Mouse (Mus musculus) heart, embryonic 15.5 days (tissue): Measurements from ENCODE around the gene Slc39a11. TPM values are rescaled to one million over a fixed set of nuclear protein-coding genes. Genes with fewer than 3 reads are reported as not detected.
A peak's percentile ranks its signal among the peaks of the same experiment; 100 is the strongest.

Experiments
- ATAC-seq: fragments of 200-750 bp; cut with Nextera tagmentation; replicated peaks from 2 replicates; pipeline ENCODE4 v1.8.0; 2017; ENCODE audit warnings: low read depth, moderate TSS enrichment; ENCODE audit not compliant: insufficient number of reproducible peaks, insufficient read depth, low FRiP score
- H3K27ac ChIP-seq: fragments of 300-500 bp; sonication (generic); 2 replicates; pipeline ENCODE4 v1.5.1; 2015; ENCODE audit warnings: mild to moderate bottlenecking, inconsistent platforms
- H3K27me3 ChIP-seq: fragments of 300-500 bp; sonication (generic); 2 replicates; pipeline ENCODE4 v1.6.1; 2015; ENCODE audit warnings: inconsistent platforms
- H3K36me3 ChIP-seq: fragments of 300-500 bp; sonication (generic); 2 replicates; pipeline ENCODE4 v1.6.1; 2015; ENCODE audit warnings: mild to moderate bottlenecking, inconsistent platforms
- H3K4me1 ChIP-seq: fragments of 300-500 bp; sonication (generic); replicated peaks from 2 replicates; pipeline ENCODE4 v1.6.1; 2015; ENCODE audit warnings: inconsistent platforms
- H3K4me2 ChIP-seq: fragments of 300-500 bp; sonication (generic); 2 replicates; pipeline ENCODE4 v1.6.1; 2015; ENCODE audit warnings: inconsistent platforms, mild to moderate bottlenecking, moderate library complexity
- H3K4me3 ChIP-seq: fragments of 300-500 bp; sonication (generic); 2 replicates; pipeline ENCODE4 v1.5.1; 2015; ENCODE audit warnings: mild to moderate bottlenecking, inconsistent platforms
- H3K9ac ChIP-seq: fragments of 300-500 bp; sonication (generic); 2 replicates; pipeline ENCODE4 v1.6.1; 2015; ENCODE audit warnings: mild to moderate bottlenecking, inconsistent platforms
- H3K9me3 ChIP-seq: fragments of 300-500 bp; sonication (generic); replicated peaks from 2 replicates; pipeline ENCODE4 v1.6.1; 2016; ENCODE audit warnings: inconsistent platforms
- WGBS: fragments of 180-500 bp; shearing (Covaris S2); methylation state at CpG from one replicate; pipeline ENCODE4 v1.1.7; 2015; ENCODE audit warnings: mixed read lengths; 5-methylcytosine and 5-hydroxymethylcytosine counted together
- polyA plus RNA-seq: library from polyadenylated mRNA; unstranded; fragments of >200 nt; fragmentation: Nextera tagmentation; extraction: Ambion mirVana; gene quantifications from 2 replicates; pipeline ENCODE4 v1.2.1, GENCODE M21; 2015

The Slc39a11 gene
- polyA plus RNA-seq, 1 experiment from 2014 or later, result 13.4 TPM

- 61% methylated on average over 10 of the region's 10 CpGs for WGBS
- no peaks in the 10 kb centered on the region for H3K9me3 ChIP-seq
- no peaks in the 10 kb centered on the region for H3K4me1 ChIP-seq
- H3K27me3 ChIP-seq, result no peaks in the 10 kb centered on the region
- no peak for ATAC-seq
- no peak overlapping the region for H3K9ac ChIP-seq
- no peaks in the 10 kb centered on the region for H3K36me3 ChIP-seq
- no peak overlapping the region for H3K4me3 ChIP-seq
- no peak overlapping the region for H3K27ac ChIP-seq
- H3K4me2 ChIP-seq, result no peak overlapping the region
Observed at GRCm38 (mm10) chr11:113382674-113383571, 267.0 kb downstream of the Slc39a11 start.

DNA sequence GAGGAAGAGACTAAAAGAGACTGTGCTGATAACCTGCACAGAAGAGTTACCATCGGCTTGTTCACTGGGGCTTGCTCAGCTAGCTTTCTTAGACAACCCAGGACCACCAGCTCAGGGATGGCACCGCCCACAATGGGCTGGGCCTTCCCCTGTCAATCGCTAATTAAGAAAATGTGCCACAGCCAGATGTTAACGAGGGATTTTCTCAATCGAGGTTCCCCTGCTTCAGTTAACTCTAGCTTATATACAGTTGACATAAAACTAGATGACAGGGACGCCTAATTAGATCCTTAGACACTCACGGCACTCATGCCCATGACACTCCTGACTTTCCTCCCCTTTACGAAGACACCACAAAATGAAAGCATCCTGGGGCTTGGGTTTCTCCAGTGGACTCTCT, 268.3 kb downstream of the Slc39a11 start:
- ATAC-seq, result no peak
- Histone ChIP-seq H3K4me1 (no peaks in the 10 kb centered on the region), H3K4me3 (no peak overlapping the region), H3K9ac (no peak overlapping the region), H3K36me3 (no peaks in the 10 kb centered on the region), H3K4me2 (no peak overlapping the region), H3K27ac (no peak overlapping the region), H3K27me3 (no peaks in the 10 kb centered on the region), H3K9me3 (no peaks in the 10 kb centered on the region)
- WGBS, result 83% methylated on average over 8 of the region's 8 CpGs

DNA sequence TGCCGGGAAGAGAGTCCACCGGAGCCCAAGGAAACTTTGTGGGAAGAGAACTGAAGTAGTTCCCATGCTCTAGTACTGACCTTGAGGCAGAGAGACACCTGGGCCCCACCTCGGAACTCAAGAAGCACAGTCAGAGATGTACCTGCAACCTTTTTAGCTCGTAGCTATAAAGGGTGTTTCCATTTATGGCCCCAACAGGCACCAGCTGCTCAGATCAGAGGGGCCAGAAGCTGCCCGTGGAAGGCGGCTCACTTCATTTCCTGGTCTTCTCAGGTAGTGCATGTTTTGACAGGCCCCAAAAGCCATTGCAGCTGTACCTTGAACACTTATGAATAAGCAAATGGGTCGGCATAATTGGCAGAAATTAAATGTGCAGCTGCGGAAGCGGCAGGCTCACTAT, 271.0 kb downstream of the Slc39a11 start:
- Histone ChIP-seq H3K36me3 (no peaks in the 10 kb centered on the region), H3K9me3 (no peaks in the 10 kb centered on the region), H3K4me2 (no peak overlapping the region), H3K4me1 (no peaks in the 10 kb centered on the region), H3K27ac (no peak overlapping the region), H3K27me3 (no peaks in the 10 kb centered on the region), H3K9ac (no peak overlapping the region), H3K4me3 (no peak overlapping the region)
- no peak for ATAC-seq
- 73% methylated on average over 9 of the region's 9 CpGs for WGBS

DNA sequence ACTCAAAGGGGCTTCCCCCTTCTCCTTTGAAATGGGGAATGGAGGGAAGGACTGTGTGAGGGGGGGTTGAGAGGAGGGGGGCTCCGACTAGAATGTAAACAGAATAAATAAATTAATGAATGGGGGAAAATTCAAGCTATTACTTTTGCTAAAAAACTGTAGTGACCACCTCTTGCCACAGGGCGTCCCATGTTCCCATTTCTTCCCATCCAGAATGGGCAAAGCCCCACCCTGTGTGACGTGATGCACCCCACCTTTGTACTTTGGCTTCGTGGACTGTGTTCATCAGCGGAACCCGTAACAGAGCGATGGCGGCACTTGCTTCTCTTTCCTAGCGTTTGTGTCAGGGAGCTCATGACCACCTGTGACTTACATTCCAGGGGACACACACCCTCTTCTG, 273.8 kb downstream of the Slc39a11 start:
- no peak overlapping the region for H3K4me2 ChIP-seq
- H3K4me3 ChIP-seq, result no peak overlapping the region
- no peaks in the 10 kb centered on the region for H3K9me3 ChIP-seq
- no peaks in the 10 kb centered on the region for H3K4me1 ChIP-seq
- H3K9ac ChIP-seq, result no peak overlapping the region
- no peak for ATAC-seq
- H3K27ac ChIP-seq, result no peak overlapping the region
- H3K27me3 ChIP-seq, result no peaks in the 10 kb centered on the region
- H3K36me3 ChIP-seq, result no peaks in the 10 kb centered on the region
- WGBS, result 83% methylated on average over 9 of the region's 9 CpGs

DNA sequence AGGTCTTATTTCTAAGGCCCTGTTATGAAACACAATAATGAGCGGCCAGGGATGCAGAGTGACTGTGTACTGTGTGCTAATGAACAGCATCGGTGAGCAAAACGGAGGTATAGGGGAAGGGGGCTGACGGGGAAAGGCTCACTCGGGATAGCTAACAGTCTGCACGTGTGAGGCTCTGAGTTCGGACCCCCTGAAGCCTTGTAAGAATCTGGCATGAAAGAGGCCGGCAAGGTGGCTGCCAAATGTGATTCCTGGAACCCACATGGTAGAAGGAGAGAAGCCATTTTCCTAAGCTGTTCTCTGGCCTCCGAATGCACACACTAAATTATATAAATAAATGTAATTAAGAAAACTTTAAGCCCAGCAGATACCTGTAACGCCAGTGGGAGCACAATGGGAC, 276.0 kb downstream of the Slc39a11 start:
- WGBS, result 87% methylated on average over 10 of the region's 10 CpGs
- H3K4me1 ChIP-seq, result no peaks in the 10 kb centered on the region
- H3K4me2 ChIP-seq, result no peak overlapping the region
- H3K9ac ChIP-seq, result no peak overlapping the region
- H3K4me3 ChIP-seq, result no peak overlapping the region
- no peaks in the 10 kb centered on the region for H3K36me3 ChIP-seq
- no peaks in the 10 kb centered on the region for H3K9me3 ChIP-seq
- H3K27ac ChIP-seq, result no peak overlapping the region
- no peaks in the 10 kb centered on the region for H3K27me3 ChIP-seq
- no peak for ATAC-seq

DNA sequence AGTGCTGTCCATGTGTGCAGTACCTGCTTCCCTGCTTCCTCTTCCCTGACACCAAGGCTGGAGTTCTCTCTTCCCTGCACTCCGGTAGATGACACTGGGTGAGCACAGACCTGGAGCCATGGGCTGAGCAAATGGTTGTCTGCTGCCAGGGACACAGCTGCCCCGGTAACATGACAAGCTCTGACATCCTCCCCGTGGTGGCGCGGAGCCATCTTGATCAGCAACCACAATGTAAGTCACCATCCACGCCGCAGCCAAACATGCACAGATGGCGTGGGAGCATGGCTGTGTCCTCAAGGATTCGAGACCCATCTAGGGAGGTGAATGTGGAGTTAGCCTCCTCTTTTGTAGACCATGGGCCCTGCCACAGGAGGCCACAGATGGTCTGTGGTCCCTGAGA, 276.5 kb downstream of the Slc39a11 start:
- ATAC-seq, result no peak
- H3K27ac ChIP-seq, result no peak overlapping the region
- H3K9me3 ChIP-seq, result no peaks in the 10 kb centered on the region
- no peak overlapping the region for H3K4me2 ChIP-seq
- H3K36me3 ChIP-seq, result no peaks in the 10 kb centered on the region
- no peaks in the 10 kb centered on the region for H3K4me1 ChIP-seq
- H3K27me3 ChIP-seq, result no peaks in the 10 kb centered on the region
- no peak overlapping the region for H3K4me3 ChIP-seq
- no peak overlapping the region for H3K9ac ChIP-seq
- WGBS, result 94% methylated on average over 9 of the region's 9 CpGs

- ATAC-seq, result no peak
- Histone ChIP-seq H3K4me2 (no peak overlapping the region), H3K36me3 (no peaks in the 10 kb centered on the region), H3K27me3 (no peaks in the 10 kb centered on the region), H3K9ac (no peak overlapping the region), H3K4me1 (peaks cover 9% of the 10 kb centered on the region), H3K4me3 (no peak overlapping the region), H3K9me3 (no peaks in the 10 kb centered on the region), H3K27ac (no peak overlapping the region)
- 61% methylated on average over 13 of the region's 13 CpGs for WGBS
Observed at GRCm38 (mm10) chr11:113368046-113368445, 281.8 kb downstream of the Slc39a11 start.

DNA sequence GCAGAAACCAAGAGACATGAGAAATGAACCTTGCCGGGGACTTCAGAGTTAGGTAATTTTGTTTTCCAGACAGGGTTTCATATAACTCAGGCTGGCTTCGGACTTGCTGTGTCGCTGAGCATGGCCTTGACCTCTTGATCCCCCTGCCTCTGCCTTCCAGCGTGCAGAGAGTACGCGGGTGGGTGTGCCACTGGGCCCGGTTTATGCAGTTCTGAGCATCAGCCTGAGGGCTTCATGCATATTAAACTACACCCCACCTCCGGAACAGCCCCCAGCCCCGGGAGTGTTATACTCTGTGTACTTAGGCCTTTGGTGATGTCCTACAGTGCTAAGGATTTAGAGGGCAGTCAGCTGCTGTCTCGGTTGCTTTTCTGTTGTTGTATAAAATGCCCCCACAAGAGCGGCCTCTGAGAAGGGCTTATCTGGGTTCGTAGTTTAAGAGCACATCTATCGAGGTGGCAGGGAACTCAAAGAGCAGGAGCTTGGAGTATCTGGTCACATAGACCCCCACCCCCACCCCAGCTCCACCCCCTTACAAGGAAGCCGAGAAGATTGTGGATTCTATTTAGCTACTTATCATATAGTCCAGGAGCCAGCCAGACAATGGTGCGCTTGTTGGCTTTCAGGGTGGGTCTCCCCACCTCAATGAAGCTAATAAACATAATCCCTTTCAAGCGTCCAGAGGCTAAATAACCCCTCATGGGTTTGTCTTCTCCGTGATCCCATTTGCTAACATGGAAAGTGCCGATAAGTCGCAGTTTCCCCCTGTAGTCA, 283.4 kb downstream of the Slc39a11 start:
- H3K27ac ChIP-seq, result 0 out of 2 replicates have a peak overlapping the region, but pooled peaks have one; percentile 24
- no peak overlapping the region for H3K4me3 ChIP-seq
- no peaks in the 10 kb centered on the region for H3K9me3 ChIP-seq
- H3K4me1 ChIP-seq, result peaks cover 9% of the 10 kb centered on the region
- H3K36me3 ChIP-seq, result no peaks in the 10 kb centered on the region
- 35% methylated on average over 19 of the region's 19 CpGs for WGBS
- no peak overlapping the region for H3K4me2 ChIP-seq
- H3K9ac ChIP-seq, result no peak overlapping the region
- H3K27me3 ChIP-seq, result no peaks in the 10 kb centered on the region
- no peak for ATAC-seq

DNA sequence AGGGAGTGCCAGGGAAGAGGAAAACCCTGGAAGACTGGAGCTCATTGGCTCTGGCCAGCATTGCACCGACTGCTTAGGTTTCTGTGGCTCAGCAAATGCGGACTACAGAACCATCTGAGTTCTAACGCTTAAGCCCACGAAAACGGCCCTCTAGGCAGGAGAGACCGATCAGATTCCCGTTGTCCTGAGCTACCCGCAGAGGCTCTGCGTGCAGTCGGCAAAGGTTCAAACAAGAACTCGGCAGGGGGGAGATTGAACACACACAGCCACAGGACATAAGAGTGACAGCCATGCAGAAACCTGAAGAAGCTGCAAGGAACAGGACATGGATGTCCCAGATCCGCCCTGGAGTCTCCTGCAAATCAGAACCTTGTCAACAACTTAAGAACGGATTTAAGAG, 286.1 kb downstream of the Slc39a11 start:
- no peak for ATAC-seq
- 40% methylated on average over 13 of the region's 13 CpGs for WGBS
- Histone ChIP-seq H3K27me3 (no peaks in the 10 kb centered on the region), H3K27ac (no peak overlapping the region), H3K4me3 (no peak overlapping the region), H3K9ac (no peak overlapping the region), H3K4me2 (no peak overlapping the region), H3K9me3 (no peaks in the 10 kb centered on the region), H3K4me1 (peaks cover 9% of the 10 kb centered on the region), H3K36me3 (no peaks in the 10 kb centered on the region)

GRCm38 (mm10) chr11:113362617-113363016, 287.3 kb downstream of the Slc39a11 start:
- Histone ChIP-seq H3K27me3 (no peaks in the 10 kb centered on the region), H3K4me1 (peaks cover 9% of the 10 kb centered on the region), H3K27ac (no peak overlapping the region), H3K9ac (no peak overlapping the region), H3K36me3 (no peaks in the 10 kb centered on the region), H3K4me2 (no peak overlapping the region), H3K4me3 (no peak overlapping the region), H3K9me3 (no peaks in the 10 kb centered on the region)
- no peak for ATAC-seq
- WGBS, result 86% methylated on average over 7 of the region's 7 CpGs

- Histone ChIP-seq H3K9me3 (no peaks in the 10 kb centered on the region), H3K4me3 (no peak overlapping the region), H3K4me2 (no peak overlapping the region), H3K9ac (no peak overlapping the region), H3K4me1 (no peaks in the 10 kb centered on the region), H3K36me3 (no peaks in the 10 kb centered on the region), H3K27me3 (no peaks in the 10 kb centered on the region), H3K27ac (no peak overlapping the region)
- WGBS, result 78% methylated on average over 10 of the region's 10 CpGs
- no peak for ATAC-seq
Observed at GRCm38 (mm10) chr11:113360049-113360835, 289.6 kb downstream of the Slc39a11 start.
